Mouse (Mus musculus) lung, adult 2 months (tissue): ENCODE measurements at regions not wholly inside any gene's neighbourhood (a gene's known extent, or its start where the extent isn't known, plus 50 kb on each side); places are given as distances from the start of the nearest gene placed in this dataset.
"Not testable (repeated sequence)": the region's sequence is repeated elsewhere in the genome, so short reads cannot be mapped to it uniquely, and the experiment has no call there.

ENCODE experiments used
- DNase-seq: peaks from one replicate; pipeline ENCODE4 v3.0.0; 2022
- H3K4me1 ChIP-seq: fragments of 200-500 bp; 2 replicates; pipeline ENCODE4 v1.6.1; 2011; ENCODE audit warnings: low read length; ENCODE audit not compliant: control insufficient read depth, insufficient read depth
- H3K4me3 ChIP-seq: fragments of 200-500 bp; replicated peaks from 2 replicates; pipeline ENCODE3; 2011; ENCODE audit warnings: low read depth, mild to moderate bottlenecking, control low read depth, low read length; ENCODE audit errors: extremely low read depth
- CTCF ChIP-seq: fragments of 200-500 bp; IDR thresholded peaks from 2 replicates; pipeline ENCODE4 v1.5.1; 2011; ENCODE audit warnings: mild to moderate bottlenecking, low read length, control low read depth; ENCODE audit not compliant: insufficient read depth
- POLR2A ChIP-seq: fragments of 200-500 bp; IDR thresholded peaks from 2 replicates; pipeline ENCODE4 v1.6.1; 2011; ENCODE audit warnings: low read depth, mild to moderate bottlenecking, control low read depth, low read length, borderline replicate concordance; ENCODE audit errors: extremely low read depth
- WGBS: fragments of 180-500 bp; shearing (Covaris S2); methylation state at CpG from one replicate; pipeline ENCODE4 v1.1.7; 2018; 5-methylcytosine and 5-hydroxymethylcytosine counted together

GRCm38 (mm10) chr14:74306717-74307307 is 333.8 kb upstream of the Htr2a start:
- WGBS: 82% methylated on average over 16 of the region's 16 CpGs
- Histone ChIP-seq H3K4me3 (no peak overlapping the region), H3K4me1 (no peaks in the 10 kb centered on the region)
- DNase-seq: no peak
- TF ChIP-seq POLR2A: no peak

GRCm38 (mm10) chr14:74309451-74309850 is 331.2 kb upstream of the Htr2a start:
- not testable (repeated sequence) for H3K4me1 ChIP-seq, DNase-seq, H3K4me3 ChIP-seq
- 43% methylated on average over 2 of the region's 2 CpGs for whole genome bisulfite sequencing

- 54% methylated on average over 1 of the region's 1 CpGs for WGBS
- H3K4me1 ChIP-seq: no peaks in the 10 kb centered on the region
Measured at GRCm38 (mm10) chr14:74327291-74327690, 313.3 kb upstream of the Htr2a start.

GRCm38 (mm10) chr14:74350751-74351150 is 289.9 kb upstream of the Htr2a start:
- Histone ChIP-seq H3K4me1 (no peaks in the 10 kb centered on the region), H3K4me3 (no peak overlapping the region)
- TF ChIP-seq POLR2A (no peak), CTCF (no peak)
- DNase-seq: no peak

More at GRCm38 (mm10) chr14:74327291-74327690, 313.3 kb upstream of the Htr2a start:
- no peak for DNase-seq
- TF ChIP-seq POLR2A (no peak), CTCF (no peak)
- no peak overlapping the region for H3K4me3 ChIP-seq

GRCm38 (mm10) chr14:74352286-74352685 is 288.4 kb upstream of the Htr2a start:
- TF ChIP-seq CTCF (0 out of 2 replicates have a peak, but pooled peaks have one; percentile 1), POLR2A (no peak)
- 38% methylated on average over 1 of the region's 1 CpGs for WGBS
- H3K4me1 ChIP-seq: no peaks in the 10 kb centered on the region
- no peak overlapping the region for H3K4me3 ChIP-seq
- no peak for DNase-seq

- Histone ChIP-seq H3K4me1 (no peaks in the 10 kb centered on the region), H3K4me3 (no peak overlapping the region)
- no peak for TF ChIP-seq POLR2A
- TF ChIP-seq CTCF: no peak
- DNase-seq: no peak
- 61% methylated on average over 5 of the region's 5 CpGs for WGBS
Measured at GRCm38 (mm10) chr14:74358730-74359444, 281.8 kb upstream of the Htr2a start.

- DNase-seq: no peak
- TF ChIP-seq POLR2A (no peak), CTCF (no peak)
- H3K4me1 ChIP-seq: no peaks in the 10 kb centered on the region
- H3K4me3 ChIP-seq: no peak overlapping the region
- WGBS: 46% methylated on average over 12 of the region's 12 CpGs
Measured at GRCm38 (mm10) chr14:74359663-74360552, 280.7 kb upstream of the Htr2a start.

GRCm38 (mm10) chr14:74384481-74384880 is 256.2 kb upstream of the Htr2a start:
- WGBS: 88% methylated on average over 7 of the region's 7 CpGs
- Histone ChIP-seq H3K4me3 (no peak overlapping the region), H3K4me1 (no peaks in the 10 kb centered on the region)
- TF ChIP-seq CTCF (no peak), POLR2A (no peak)
- DNase-seq: no peak

GRCm38 (mm10) chr14:74392419-74392818 is 248.2 kb upstream of the Htr2a start:
- WGBS: 81% methylated on average over 2 of the region's 2 CpGs
- H3K4me1 ChIP-seq: no peaks in the 10 kb centered on the region
- TF ChIP-seq POLR2A: no peak
- no peak for TF ChIP-seq CTCF
- no peak overlapping the region for H3K4me3 ChIP-seq
- DNase-seq: no peak

GRCm38 (mm10) chr14:74397202-74397601 is 243.4 kb upstream of the Htr2a start:
- TF ChIP-seq POLR2A (no peak), CTCF (no peak)
- WGBS: 76% methylated on average over 3 of the region's 3 CpGs
- H3K4me3 ChIP-seq: no peak overlapping the region
- H3K4me1 ChIP-seq: no peaks in the 10 kb centered on the region
- DNase-seq: no peak
